Mouse (Mus musculus) neural tube, embryonic 14.5 days (tissue): ENCODE measurements at regions not wholly inside any gene's neighbourhood (a gene's known extent, or its start where the extent isn't known, plus 50 kb on each side); places are given as distances from the start of the nearest gene placed in this dataset.

Experiments used
- ATAC-seq: fragments of 200-750 bp; cut with Nextera tagmentation; 2 replicates; pipeline ENCODE4 v1.8.0; 2017; ENCODE audit warnings: low read depth, mild to moderate bottlenecking, moderate TSS enrichment, moderate library complexity
- H3K27ac ChIP-seq: fragments of 300-500 bp; sonication (generic); 2 replicates; pipeline ENCODE4 v1.5.1; 2014; ENCODE audit warnings: low read depth, mild to moderate bottlenecking, control low read depth, low read length, moderate library complexity, mixed read lengths
- H3K27me3 ChIP-seq: fragments of 300-500 bp; sonication (generic); 2 replicates; pipeline ENCODE4 v1.6.1; 2014; ENCODE audit warnings: low read length; ENCODE audit not compliant: control insufficient read depth, insufficient read depth
- H3K36me3 ChIP-seq: fragments of 300-500 bp; sonication (generic); 2 replicates; pipeline ENCODE4 v1.6.1; 2014; ENCODE audit warnings: low read length, mixed read lengths; ENCODE audit not compliant: control insufficient read depth, insufficient read depth
- H3K4me1 ChIP-seq: fragments of 300-500 bp; sonication (generic); 2 replicates; pipeline ENCODE4 v1.6.1; 2014; ENCODE audit warnings: low read length; ENCODE audit not compliant: control insufficient read depth, insufficient read depth
- H3K4me2 ChIP-seq: fragments of 300-500 bp; sonication (generic); 2 replicates; pipeline ENCODE4 v1.6.1; 2014; ENCODE audit warnings: mild to moderate bottlenecking, low read depth, low read length, control low read depth
- H3K4me3 ChIP-seq: fragments of 300-500 bp; sonication (generic); 2 replicates; pipeline ENCODE4 v1.5.1; 2014; ENCODE audit warnings: low read depth, low read length, control low read depth, mixed read lengths
- H3K9ac ChIP-seq: fragments of 300-500 bp; sonication (generic); replicated peaks from 2 replicates; pipeline ENCODE4 v1.6.1; 2014; ENCODE audit warnings: low read depth, mild to moderate bottlenecking, control low read depth, low read length, mixed read lengths
- H3K9me3 ChIP-seq: fragments of 300-500 bp; sonication (generic); 2 replicates; pipeline ENCODE4 v1.6.1; 2016; ENCODE audit warnings: low read length; ENCODE audit not compliant: control insufficient read depth
- WGBS: fragments of 180-500 bp; shearing (Covaris S2); extraction: QIAGEN DNeasy Blood & Tissue Kit; methylation state at CpG from one replicate; pipeline ENCODE4 v1.1.7; 2014; 5-methylcytosine and 5-hydroxymethylcytosine counted together

DNA sequence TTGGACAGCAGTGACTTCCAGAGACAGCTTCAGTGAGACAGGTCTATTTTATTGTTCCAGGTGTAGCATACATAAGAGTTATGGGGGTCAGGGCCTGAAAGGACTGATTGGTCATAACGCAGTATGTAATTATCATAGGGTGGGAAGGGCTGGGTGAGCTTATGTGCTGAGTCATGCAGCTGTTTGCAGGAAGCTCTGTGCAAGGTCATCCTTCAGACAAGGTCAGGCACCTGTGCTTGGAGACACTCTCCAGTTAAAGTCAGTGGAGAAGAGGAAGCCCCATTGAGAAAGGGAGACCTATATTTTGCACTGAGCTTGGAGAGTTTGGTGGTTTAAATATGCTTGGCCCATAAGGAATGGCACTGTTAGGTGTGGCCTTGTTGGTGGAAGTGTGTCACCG, 62.0 kb upstream of the Nkd1 start:
- H3K4me3 ChIP-seq, result no peak overlapping the region
- no peaks in the 10 kb centered on the region for H3K27me3 ChIP-seq
- no peaks in the 10 kb centered on the region for H3K36me3 ChIP-seq
- no peak overlapping the region for H3K27ac ChIP-seq
- no peaks in the 10 kb centered on the region for H3K9me3 ChIP-seq
- no peak overlapping the region for H3K9ac ChIP-seq
- no peak for ATAC-seq
- 87% methylated on average over 2 of the region's 2 CpGs for WGBS
- H3K4me1 ChIP-seq, result peaks cover 9% of the 10 kb centered on the region
- H3K4me2 ChIP-seq, result no peak overlapping the region

DNA sequence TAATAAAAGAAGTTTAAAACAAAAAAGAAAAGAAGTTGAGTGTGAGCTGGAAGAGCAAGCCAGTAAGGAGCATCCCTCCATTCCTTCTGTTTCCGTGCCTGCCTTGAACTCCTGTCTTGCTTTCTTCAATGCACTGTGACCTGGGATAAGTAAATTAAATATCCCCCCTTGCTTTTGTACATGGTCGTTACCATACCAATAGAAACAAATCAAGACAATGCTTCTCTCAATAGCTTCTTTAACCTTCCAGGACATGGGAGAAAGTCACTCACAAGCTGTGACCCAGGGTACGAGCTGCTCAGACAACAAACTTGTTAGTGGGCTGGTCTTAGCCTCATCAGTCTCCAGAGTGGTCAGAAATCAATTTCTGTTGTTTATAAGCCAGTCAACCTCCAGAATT, 53.4 kb upstream of the Nkd1 start:
- no peaks in the 10 kb centered on the region for H3K9me3 ChIP-seq
- 61% methylated on average over 3 of the region's 3 CpGs for WGBS
- no peaks in the 10 kb centered on the region for H3K36me3 ChIP-seq
- no peak for ATAC-seq
- no peak overlapping the region for H3K4me3 ChIP-seq
- H3K27ac ChIP-seq, result no peak overlapping the region
- H3K9ac ChIP-seq, result no peak overlapping the region
- H3K4me2 ChIP-seq, result no peak overlapping the region
- 0 out of 2 replicates have a peak, but pooled peaks cover 2% of the 10 kb centered on the region for H3K4me1 ChIP-seq
- H3K27me3 ChIP-seq, result no peaks in the 10 kb centered on the region

DNA sequence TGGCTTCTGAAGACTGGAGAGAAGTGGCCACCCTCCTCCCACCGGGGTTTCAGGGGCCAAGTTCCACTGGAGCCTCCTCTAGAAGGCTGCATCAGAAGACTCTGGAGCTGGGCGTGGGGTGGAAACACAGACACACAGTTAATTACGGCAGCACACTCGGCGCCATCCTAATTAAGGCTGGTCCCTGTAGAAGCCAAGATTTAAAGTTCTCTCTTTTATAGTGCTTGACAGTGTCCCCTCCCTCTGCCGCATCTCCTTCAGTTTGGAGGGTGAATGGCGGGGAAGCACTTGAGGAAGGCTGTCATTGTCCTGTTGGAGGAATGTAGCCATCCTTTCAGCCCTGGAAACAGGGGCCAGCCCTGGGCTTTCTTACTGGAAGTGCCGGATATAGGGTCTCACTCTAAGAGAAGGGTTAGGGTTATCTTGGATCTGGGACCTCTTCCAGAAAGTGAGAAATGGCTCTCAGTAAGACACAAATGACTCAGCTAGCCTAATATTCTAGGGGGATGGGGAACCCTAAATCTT, 50.2 kb upstream of the Nkd1 start:
- Histone ChIP-seq H3K4me1 (0 out of 2 replicates have a peak, but pooled peaks cover 2% of the 10 kb centered on the region), H3K9ac (no peak overlapping the region), H3K4me3 (no peak overlapping the region), H3K27me3 (no peaks in the 10 kb centered on the region), H3K27ac (no peak overlapping the region), H3K4me2 (no peak overlapping the region), H3K9me3 (no peaks in the 10 kb centered on the region), H3K36me3 (no peaks in the 10 kb centered on the region)
- 15% methylated on average over 8 of the region's 8 CpGs for WGBS
- no peak for ATAC-seq
